Mouse (Mus musculus) ES-E14 (cell line): ENCODE results near the gene Gtpbp1.

Experiments
- CHD2 ChIP-seq: IDR thresholded peaks from 2 replicates; pipeline ENCODE4 v1.6.1; 2014; ENCODE audit warnings: mild to moderate bottlenecking, low read depth, low read length, inconsistent platforms
- HCFC1 ChIP-seq: IDR thresholded peaks from 2 replicates; pipeline ENCODE4 v1.6.1; 2012; ENCODE audit warnings: low read length, inconsistent platforms, borderline replicate concordance; ENCODE audit not compliant: insufficient read depth
- ZC3H11A ChIP-seq: IDR thresholded peaks from 2 replicates; pipeline ENCODE4 v1.6.1; 2012; ENCODE audit warnings: low read depth, mild to moderate bottlenecking, inconsistent platforms, low read length, borderline replicate concordance
- ZNF384 ChIP-seq: IDR thresholded peaks from 2 replicates; pipeline ENCODE4 v1.6.1; 2012; ENCODE audit warnings: low read depth, low read length, inconsistent platforms

GRCm38 (mm10) chr15:79641135-79641817 is 49.4 kb upstream of the Gtpbp1 start:
- TF ChIP-seq CHD2 (no peak), ZC3H11A (no peak), HCFC1 (no peak), ZNF384 (no peak)
